Mouse (Mus musculus): ENCODE measurements around the gene Adssl1. TPM values are rescaled to one million over a fixed set of nuclear protein-coding genes. Genes with fewer than 3 reads are reported as not detected.

The Adssl1 gene
- total RNA-seq, 2 experiments from 2014 or later = 3.7 to 5.0 TPM

- ATAC-seq (replicated peaks; ENCODE audit: low FRiP score, low TSS enrichment, poor library complexity, severe bottlenecking) = no peak
Observed at GRCm38 (mm10) chr12:112591730-112592129, 28.1 kb upstream of the Adssl1 start.

- no peak for ATAC-seq (replicated peaks; ENCODE audit: low FRiP score, low TSS enrichment, poor library complexity, severe bottlenecking)
Observed at GRCm38 (mm10) chr12:112592985-112593734, 26.7 kb upstream of the Adssl1 start.

- no peak for ATAC-seq (replicated peaks; ENCODE audit: low FRiP score, low TSS enrichment, poor library complexity, severe bottlenecking)
Observed at GRCm38 (mm10) chr12:112593951-112594915, 25.6 kb upstream of the Adssl1 start.

GRCm38 (mm10) chr12:112594989-112595388 lies 24.9 kb upstream of the Adssl1 start:
- no peak; the same call in 1 of the 2 replicates for ATAC-seq (replicated peaks; ENCODE audit: low FRiP score, low TSS enrichment, poor library complexity, severe bottlenecking)

- ATAC-seq (replicated peaks; ENCODE audit: low FRiP score, low TSS enrichment, poor library complexity, severe bottlenecking) = no peak
Observed at GRCm38 (mm10) chr12:112595626-112596025, 24.2 kb upstream of the Adssl1 start.

GRCm38 (mm10) chr12:112596454-112596853 lies 23.4 kb upstream of the Adssl1 start:
- no peak for ATAC-seq (replicated peaks; ENCODE audit: low FRiP score, low TSS enrichment, poor library complexity, severe bottlenecking)

GRCm38 (mm10) chr12:112596891-112597500 lies 22.8 kb upstream of the Adssl1 start:
- no peak for ATAC-seq (replicated peaks; ENCODE audit: low FRiP score, low TSS enrichment, poor library complexity, severe bottlenecking)

- ATAC-seq (replicated peaks; ENCODE audit: low FRiP score, low TSS enrichment, poor library complexity, severe bottlenecking) = no peak
Observed at GRCm38 (mm10) chr12:112597618-112598017, 22.2 kb upstream of the Adssl1 start.

GRCm38 (mm10) chr12:112599198-112599597 lies 20.6 kb upstream of the Adssl1 start:
- ATAC-seq (replicated peaks; ENCODE audit: low FRiP score, low TSS enrichment, poor library complexity, severe bottlenecking) = peak; percentile 64

- ATAC-seq (replicated peaks; ENCODE audit: low FRiP score, low TSS enrichment, poor library complexity, severe bottlenecking) = peak; percentile 23
Observed at GRCm38 (mm10) chr12:112599942-112600611, 19.8 kb upstream of the Adssl1 start.

GRCm38 (mm10) chr12:112604022-112604421 lies 15.8 kb upstream of the Adssl1 start:
- ATAC-seq (replicated peaks; ENCODE audit: low FRiP score, low TSS enrichment, poor library complexity, severe bottlenecking) = no peak

- peak; percentile 60 for ATAC-seq (replicated peaks; ENCODE audit: low FRiP score, low TSS enrichment, poor library complexity, severe bottlenecking)
Observed at GRCm38 (mm10) chr12:112604709-112605649, 14.9 kb upstream of the Adssl1 start.

GRCm38 (mm10) chr12:112605766-112606165 lies 14.1 kb upstream of the Adssl1 start:
- ATAC-seq (replicated peaks; ENCODE audit: low FRiP score, low TSS enrichment, poor library complexity, severe bottlenecking) = peak; percentile 89

GRCm38 (mm10) chr12:112606998-112607397 lies 12.8 kb upstream of the Adssl1 start:
- no peak for ATAC-seq (replicated peaks; ENCODE audit: low FRiP score, low TSS enrichment, poor library complexity, severe bottlenecking)

GRCm38 (mm10) chr12:112609031-112609430 lies 10.8 kb upstream of the Adssl1 start:
- no peak for ATAC-seq (replicated peaks; ENCODE audit: low FRiP score, low TSS enrichment, poor library complexity, severe bottlenecking)

- no peak for ATAC-seq (replicated peaks; ENCODE audit: low FRiP score, low TSS enrichment, poor library complexity, severe bottlenecking)
Observed at GRCm38 (mm10) chr12:112616668-112617067, 3.2 kb upstream of the Adssl1 start.

GRCm38 (mm10) chr12:112617184-112617583 lies 2.7 kb upstream of the Adssl1 start:
- ATAC-seq (replicated peaks; ENCODE audit: low FRiP score, low TSS enrichment, poor library complexity, severe bottlenecking) = no peak

- ATAC-seq (replicated peaks; ENCODE audit: low FRiP score, low TSS enrichment, poor library complexity, severe bottlenecking) = peak; percentile 76
Observed at GRCm38 (mm10) chr12:112617898-112618380, 1.9 kb upstream of the Adssl1 start.

Data from megakaryocyte-erythroid progenitor cell, adult 5-6 weeks (primary cell).